Mouse (Mus musculus) adrenal gland, postnatal 10 days (tissue): Measurements from ENCODE around the gene Atp6v1g1. TPM values are rescaled to one million over a fixed set of nuclear protein-coding genes. Genes with fewer than 3 reads are reported as not detected.

Source experiments
- DNase-seq: peaks from one replicate; pipeline ENCODE4 v3.0.0; 2021; ENCODE audit warnings: mixed read lengths
- total RNA-seq, 2 experiments: library from RNA; stranded (reverse); gene quantifications; 2 replicates each; pipeline ENCODE4 v1.2.3; 2021

Atp6v1g1 gene
- total RNA-seq, 2 experiments from 2014 or later = 128 to 131 TPM

DNA sequence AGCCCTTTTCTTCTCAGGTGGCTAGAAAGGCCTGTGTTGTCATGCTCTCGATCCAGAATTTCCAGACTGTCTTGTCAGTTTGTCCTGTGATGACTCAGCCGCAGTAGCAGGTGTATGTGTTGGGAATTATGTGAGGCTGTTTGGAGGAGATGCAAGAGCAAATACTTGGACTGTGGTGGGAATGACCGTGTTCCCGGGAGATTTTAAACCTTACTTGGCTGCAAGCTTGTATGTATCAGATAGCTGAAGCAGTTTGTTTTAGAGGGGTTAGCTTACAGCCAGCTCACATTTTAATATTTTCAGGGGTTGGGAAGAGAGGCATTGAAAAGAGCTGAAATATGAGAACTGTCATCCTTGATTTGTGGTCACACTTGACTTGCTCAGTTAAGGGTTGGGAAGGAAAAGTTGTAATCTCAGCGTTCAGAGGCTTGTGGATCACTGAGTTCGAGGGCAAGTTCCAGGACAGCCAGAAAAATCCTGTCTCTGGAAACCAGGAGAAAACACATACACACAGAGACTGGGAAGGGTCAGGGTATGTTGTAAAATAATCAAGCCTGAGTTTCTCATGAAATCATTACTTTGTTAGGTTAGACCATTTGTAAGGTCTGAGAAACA lies 2.0 kb downstream of the Atp6v1g1 start:
- DNase-seq = no peak

DNA sequence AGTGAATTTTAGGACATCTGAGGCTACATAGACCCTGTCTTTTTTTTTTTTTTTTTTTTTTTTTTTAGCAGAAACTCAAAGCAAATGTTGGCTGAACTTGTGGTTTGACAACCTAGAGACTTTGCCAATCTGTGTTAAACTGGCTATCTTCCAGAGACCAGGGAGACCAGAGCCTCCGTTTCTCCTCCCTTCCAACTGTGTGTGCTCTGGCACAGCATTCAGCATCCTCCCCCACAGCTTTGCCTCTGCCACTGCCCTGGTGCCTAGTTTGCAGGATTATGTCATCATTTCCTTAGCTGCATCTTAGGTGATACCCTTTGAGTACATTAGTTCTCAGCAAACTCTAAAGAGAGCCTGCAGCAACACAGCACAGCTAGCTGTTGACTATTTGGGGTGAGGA lies 3.2 kb downstream of the Atp6v1g1 start:
- no peak for DNase-seq

DNA sequence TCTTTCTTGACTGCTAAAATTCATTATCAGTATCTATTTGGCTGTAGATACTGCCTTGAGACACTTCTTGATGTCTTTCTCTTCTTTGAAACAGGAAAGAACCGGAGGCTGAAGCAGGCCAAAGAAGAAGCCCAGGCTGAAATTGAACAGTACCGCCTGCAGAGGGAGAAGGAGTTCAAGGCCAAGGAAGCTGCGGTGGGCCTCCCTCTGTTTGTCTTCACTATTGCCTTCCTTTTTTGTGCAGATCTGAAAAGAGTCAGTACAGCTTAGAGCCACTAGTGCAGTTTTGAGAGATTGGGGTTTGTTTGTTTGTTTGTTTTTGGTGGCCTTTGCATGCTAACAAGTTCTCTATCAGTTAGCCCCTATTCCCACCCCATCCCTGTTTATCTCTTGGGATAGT lies 3.9 kb downstream of the Atp6v1g1 start:
- DNase-seq = no peak

DNA sequence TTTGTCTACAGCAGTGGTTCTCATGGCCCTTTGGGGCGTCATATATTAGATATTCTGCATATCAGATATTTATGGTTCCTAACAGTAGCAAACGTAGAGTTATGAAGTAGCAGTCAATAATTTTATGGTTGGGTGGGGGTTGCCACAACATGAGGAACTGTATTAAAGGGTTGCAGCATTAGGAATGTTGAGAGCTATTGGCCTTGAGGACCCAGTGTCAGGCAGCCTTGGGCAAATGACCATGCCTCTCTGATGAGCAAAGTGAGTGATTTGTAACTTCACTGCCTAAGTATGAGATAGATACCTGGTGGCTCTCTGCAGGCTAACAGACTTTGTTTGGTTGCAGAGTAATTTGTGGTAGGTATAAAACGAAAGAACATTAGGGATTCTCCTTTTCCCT lies 6.3 kb downstream of the Atp6v1g1 start:
- DNase-seq = no peak

DNA sequence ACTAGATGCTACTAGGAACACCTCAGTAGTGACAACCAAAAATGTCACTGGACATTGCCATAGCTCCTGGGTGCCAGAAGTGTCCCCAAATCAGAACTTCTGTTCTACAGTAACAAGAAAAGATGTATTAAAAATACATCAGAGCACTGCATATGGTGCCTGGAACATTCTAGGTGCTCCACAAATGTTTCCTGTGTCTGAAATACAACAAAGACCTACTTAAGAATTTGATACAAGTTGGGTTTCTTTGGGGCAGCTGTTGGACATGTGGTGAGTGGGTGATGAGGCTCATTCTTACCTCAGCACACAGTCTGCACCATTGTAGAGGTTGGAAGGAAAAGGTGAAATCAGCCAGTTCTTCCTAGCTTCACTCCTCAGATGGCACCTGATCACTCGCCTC lies 8.3 kb downstream of the Atp6v1g1 start:
- DNase-seq = no peak

DNA sequence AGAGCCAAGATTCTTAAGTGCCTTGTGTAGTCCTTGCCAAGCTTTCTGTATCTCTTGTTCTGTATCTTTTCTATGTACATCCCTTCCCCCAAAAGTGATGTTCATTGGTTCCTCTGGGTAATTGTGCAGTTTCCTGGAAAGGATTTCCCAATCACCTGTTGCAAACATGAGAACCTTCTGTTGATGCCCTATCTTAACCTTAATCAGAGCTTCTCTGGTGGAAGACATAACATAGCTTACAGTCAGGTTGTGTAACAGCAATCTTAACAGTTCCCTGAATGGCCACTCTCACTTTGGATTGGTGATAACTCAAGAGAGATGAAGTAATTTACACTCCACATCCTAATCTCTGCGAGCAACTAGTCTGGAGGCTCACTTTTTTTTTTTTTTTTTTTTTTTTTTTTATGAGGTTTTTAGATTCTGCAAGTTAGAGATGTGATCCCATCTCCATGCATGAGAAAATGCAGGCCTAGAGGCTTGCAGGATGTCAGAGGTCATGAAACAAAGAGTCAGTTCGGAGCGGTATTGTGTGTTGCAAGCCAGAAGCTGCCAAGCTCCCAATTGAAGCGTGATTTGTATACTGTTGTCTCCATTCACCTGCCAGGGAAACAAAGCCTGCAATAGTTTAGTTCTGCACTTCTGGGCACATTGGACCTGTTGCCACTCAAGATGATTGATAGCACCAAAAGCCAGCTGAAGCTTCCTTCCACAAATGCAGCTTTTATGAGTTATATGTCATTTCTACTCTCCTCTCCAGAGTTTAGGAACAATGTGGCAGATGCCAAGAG lies 9.4 kb downstream of the Atp6v1g1 start:
- no peak for DNase-seq

DNA sequence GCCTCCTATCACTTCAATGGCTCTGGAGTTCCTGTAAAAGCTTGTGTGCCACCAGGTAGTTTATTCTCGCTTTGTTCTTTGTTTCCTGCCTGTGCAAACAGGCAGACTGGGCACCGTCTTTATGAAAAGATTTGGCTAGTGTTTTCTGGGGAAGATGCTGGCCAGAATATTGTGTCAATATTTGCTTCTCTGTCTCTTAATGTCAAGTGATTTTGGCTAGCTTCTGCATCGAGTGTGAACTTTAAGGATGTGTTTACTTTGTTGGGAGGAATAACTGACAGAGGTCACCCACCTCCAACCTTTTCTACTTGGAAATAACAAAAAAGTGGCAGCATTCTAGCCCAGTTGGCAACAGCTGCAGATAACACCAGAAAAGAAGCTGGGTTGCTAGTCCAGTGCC lies 10.0 kb downstream of the Atp6v1g1 start:
- DNase-seq = no peak

DNA sequence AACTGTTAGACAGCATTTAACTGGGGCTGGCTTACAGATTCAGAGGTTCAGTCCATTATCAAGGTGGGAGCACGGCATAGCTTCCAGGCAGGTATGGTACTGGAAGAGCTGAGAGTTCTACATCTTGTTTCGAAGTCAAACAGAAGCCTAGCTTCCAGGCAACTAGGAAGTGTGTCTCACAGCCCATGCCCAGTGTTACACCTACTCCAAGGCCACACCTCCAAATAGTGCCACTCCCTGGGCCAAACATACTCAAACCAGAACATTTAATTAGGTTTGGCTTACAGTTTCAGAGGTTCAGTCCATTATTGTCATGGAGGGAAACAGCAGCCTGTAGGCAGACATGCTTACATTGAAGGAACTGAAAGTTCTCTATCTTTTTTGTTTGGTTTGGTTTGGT lies 10.5 kb downstream of the Atp6v1g1 start:
- DNase-seq = no peak

DNA sequence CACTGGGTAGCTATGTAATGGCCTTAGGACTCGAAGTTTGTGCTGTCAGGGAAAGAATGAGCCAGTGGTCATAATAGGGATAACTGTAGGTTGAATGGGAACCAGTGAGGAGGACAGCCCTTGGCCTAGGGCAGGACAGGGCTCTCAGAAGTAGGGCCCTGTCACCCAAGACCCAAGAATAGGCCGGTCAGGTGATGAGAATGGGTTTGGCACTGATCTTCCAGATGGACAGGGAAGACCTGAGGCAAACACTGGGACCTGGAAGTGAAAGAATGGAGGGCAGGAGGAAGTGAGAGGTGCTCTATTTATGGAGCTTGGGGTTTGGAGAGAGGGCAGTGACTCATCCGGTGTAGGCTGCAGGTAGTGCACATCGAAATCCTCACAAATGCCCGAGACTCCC lies 12.1 kb downstream of the Atp6v1g1 start:
- DNase-seq = no peak

DNA sequence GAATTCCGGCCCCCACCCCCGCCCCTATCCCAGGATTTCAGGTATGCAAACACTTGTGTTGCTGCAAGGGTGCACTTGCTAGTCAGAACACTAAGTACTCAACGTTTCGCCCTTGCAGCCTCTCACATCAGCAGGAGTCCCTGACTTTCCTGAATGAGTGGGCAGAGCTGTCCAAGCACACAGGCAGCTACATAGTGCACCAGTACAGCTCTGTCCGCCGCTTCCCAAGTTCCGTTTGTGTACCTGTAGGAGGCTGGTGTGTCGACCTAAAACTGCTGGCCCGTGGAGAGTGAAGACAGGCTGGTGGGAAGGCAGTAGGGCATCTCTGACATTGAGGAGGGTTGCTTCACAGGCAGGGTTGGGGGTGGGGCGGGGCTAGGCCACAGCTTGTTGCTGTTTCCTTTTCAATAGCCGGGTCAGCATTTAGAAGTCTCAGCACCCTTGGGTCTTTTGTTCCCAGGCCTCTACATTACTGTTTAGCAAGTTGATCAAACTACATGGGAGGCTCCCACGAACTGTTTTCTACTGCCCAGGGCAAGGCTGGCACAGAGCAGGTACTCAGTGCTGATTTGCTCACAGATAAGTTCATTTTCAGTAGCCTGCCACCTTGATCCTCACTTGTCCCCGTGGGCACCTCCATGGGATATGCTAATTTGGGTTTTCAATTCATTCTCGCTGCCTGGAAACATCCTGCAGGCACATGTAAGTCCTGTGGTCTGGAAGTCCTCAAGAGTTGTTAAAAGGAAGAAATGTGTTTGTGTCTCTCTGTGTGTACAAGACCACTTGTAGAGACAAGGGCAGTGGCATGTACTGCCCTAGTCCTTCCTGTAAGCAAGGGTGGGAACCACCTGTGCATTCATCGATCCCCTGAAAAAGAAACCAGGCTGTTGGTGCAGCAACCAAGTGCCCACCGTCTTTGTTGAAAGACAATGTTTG lies 12.8 kb downstream of the Atp6v1g1 start:
- DNase-seq = peak; percentile 46

DNA sequence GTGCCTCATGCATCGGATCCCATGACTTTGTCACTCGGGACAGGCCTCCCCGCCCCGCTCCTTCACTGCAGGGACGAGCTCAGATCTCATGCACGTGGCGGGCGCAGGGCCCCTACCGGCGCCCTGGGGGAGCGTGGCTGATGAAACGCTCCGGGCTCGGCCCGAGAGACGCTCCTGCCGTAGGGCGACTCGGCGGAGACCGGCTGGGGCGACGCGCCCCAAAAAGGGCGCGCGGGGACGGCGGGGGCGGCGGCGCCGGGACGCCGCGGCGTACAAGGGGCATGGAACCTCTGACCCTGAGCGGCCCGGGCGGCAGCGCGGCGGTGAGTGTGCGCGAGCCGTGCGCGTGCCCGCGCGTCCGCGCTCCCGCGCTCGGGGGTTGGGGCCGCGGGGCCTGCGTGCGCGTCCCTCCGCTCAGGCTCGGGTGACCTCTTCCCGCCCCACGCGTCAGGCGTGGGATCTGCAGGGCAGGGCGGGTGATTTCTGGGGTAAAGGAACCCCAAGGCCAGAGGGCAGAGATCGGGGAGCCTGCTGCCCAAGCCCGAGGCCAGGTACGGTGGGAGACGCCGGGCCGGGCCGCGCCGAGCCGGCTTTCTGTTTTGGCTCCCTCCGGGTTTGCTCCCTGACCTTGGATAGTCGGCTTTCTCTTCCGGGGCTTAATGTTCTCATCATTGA lies 14.0 kb downstream of the Atp6v1g1 start, which contains the start of gene Tmem268:
Gene Tmem268 (plus strand): TSS at position 375 of the 675 bp plus-strand sequence.
- peak; percentile 89 for DNase-seq

DNA sequence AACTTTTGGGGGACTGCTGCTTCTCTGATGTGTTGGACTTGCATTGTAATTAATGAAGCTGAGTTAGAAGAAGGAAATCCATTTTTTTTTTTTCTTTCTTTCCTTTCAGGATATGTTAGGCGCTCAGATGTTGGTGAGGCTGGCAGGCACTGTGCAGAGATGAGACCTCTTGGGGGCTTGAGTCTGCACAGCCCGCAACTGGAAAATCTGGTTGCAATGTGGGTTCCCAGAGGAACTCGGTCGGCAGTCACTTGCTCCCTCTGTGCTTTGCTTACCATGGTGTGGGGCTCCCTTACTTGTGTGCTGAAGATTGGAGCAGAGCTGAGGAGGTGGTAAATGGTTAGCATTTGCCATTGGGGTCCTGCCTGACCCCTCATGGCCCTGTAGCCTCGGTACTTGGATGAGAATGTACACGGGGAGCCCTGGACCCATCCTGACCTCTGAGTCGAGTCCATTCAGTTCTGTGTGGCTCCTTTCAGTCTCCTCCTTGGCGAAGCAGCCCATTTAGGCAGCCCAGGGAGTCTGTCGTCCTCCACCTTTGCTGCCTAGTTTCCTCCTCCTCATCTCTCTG lies 14.6 kb downstream of the Atp6v1g1 start:
- no peak for DNase-seq

DNA sequence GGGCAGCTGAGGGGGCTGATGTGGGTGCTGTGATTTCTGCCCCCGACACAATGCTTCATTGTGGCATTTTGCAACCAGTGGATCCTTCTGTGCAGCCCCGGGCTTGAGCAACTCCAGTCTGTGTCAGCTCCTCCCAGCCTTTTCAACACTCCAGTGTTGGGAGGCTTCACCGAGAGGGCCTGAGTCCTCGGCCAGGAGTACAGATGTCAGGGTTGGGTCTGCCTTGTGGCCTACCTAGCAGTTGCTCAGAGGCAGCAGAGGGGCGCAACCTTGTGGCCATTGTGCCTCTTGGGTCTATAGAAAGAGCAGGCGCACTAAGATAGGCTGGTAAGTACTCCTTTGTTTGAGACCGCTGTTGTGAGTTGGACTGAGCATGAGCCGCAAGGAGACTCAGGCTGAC lies 15.5 kb downstream of the Atp6v1g1 start:
- DNase-seq = peak; percentile 45

DNA sequence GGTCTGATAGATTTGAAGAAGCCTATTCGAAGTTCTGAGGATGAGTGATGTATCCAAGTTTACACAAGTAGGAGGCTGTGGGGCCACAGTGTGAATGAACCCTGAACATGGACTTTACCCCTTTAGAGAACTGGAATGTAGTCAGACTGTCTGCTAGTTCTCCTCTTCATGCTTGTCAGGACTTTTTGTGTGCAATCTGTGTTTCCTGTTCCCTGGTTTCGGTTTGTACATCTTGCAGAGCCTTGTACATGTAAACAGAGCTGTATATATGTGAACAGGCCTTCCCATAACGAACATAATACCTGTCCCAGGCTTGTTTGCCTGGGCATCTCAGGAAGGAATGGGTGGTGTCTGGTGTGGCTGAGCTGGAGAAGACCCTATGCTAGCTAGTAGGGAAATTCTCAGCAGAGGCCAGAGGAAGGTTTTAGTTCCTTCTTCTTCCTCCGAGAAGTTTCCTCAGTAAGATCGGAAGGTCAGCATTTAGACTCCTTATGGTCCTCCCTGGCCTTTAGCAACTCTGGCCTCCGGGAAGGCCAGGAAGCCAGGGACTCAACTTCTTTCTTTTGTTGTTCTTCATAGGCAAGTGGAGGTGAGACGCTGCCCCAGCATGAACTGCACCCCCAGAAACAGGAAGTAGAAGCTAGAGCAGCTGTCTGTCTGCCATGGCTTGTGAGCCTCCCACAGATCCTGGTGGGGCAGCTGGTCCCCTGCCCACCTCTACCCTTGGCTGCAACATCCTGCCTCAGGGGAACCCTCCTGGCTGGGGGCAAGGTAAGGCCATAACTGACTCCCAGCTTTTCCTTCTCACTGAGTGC lies 17.5 kb downstream of the Atp6v1g1 start:
- DNase-seq = no peak

DNA sequence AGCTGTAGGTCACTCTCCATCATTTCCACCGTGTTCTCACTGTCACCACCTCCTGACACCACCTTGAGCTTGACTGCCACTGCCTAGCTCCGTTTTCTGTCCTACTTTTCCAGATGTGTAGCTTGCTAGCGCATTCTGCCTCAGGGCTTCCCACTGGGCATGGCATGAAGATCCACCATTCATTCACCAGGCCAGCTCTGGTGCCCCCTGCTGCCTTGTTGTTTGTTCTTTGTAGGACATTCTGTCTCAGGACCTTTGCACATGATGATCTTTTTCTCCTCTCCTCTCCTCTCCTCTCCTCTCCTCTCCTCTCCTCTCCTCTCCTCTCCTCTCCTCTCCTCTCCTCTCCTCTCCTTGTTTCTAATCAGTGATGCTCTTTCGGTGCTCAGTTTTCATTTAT lies 18.2 kb downstream of the Atp6v1g1 start:
- no peak for DNase-seq

DNA sequence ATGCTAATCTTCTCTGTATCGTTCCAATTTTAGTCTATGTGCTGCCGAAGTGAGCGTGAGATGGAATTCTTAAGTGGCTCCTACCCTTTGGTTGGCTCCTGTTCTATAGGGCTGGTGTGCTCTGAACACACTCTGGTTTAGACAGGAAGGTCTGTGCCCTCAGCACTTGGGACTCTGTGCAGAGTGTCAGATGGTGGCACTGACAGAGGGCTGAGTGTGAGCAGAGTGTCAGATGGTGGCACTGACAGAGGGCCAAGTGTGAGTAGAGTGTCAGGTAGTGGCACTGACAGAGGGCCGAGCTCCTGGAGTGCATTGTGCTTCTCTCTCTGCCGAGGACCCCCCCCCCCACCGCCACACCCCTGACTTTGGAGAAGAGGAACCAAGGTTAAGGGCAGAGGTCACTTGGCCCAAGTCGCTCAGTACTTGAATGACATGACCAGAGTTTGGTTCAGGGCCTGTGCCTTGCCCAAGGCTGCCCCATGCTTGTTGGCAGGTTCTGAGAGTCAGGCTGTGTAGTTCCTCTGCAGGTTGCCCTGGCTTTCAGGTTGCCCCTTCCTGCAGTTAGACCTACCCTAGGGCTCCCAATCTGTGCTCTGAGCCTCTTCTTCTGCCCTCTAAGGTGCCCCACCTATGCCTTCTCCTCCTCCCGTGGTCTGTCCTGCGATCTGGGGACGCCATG lies 23.3 kb downstream of the Atp6v1g1 start:
- no peak for DNase-seq

DNA sequence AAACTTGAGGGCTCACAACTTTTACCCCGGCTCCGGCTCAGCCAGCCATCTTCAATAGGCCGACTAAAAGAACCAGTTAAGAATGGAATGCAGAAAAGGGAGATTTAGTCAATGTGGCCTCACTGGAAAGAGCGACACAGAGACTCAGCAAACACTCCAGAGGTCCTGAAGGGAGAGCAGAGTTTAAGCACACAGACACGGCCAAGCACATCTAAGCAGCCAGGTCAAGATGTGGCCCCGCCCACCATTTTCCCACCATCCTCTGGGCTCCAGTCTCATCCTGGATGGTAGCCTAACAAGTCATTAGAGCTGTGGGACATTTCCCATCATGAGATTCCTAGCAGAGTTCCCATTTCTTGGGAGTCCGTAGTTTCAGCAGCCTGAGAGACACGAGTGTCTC lies 24.8 kb downstream of the Atp6v1g1 start:
- DNase-seq = no peak

DNA sequence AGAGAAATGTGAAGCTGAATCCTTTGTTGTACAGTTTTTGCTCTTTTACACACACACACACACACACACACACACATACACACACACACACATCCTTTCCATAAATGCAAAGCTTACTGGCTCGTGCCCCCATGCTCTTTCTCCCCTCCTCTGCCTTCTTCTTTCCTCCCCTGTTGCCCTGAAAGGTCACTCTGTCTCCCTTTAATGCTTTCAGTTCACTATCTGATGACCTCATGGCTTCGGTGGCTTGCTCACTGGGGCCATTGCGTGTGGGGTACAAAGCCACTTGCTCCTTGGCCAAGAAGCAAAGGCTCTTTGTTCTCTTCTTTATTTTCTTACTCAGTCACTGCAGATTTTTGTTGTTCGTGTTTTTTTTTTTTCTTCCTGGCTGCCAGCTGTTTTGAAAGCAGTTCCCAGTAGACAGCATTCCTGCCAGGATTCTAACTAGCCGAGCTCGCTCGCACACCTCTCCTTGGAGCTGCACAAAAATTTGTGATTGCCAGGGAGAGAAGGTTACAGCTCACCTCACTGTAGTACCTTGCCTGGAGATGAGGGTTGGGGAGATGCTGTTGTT lies 25.7 kb downstream of the Atp6v1g1 start:
- DNase-seq = no peak

DNA sequence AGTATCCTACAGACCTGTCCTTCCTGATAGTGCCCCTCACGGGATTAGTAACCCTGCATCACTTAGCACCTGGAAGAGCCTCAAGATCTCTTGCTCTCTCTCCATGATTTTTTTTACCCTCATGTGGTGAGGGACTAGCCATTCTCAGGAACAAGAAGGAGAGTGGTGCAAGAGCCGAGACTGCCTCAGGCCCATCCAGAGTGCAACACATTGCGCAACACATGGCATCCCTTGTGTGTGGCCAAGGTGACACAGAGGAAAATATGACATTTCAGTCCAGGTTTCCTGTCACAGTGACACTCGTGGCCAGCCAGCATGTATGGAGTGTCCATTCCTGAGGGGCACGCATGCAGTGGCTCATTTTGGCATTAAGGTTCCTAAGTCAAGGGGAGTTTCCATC lies 28.0 kb downstream of the Atp6v1g1 start:
- DNase-seq = peak; percentile 38

DNA sequence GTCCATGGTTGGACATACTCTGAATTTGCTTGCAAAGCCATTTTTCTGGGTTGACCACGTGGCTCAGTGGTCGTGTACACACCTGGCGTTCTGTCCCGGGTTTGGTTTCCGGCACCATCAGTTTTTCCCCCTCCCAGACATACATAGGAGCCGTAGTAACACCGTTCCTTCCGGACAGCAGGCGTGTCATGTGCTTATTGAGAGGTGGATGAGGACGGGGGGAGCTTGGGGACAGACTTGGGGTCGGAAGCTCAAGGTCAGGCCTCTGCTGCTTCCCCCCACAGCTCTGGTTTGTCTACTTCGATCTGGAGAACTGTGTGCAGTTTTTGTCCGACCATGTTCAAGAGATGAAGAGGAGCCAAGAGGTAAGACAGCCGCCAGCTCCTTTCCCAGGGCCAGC lies 35.1 kb downstream of the Atp6v1g1 start:
- no peak for DNase-seq
